Mouse (Mus musculus): ENCODE results near the gene Git1.

GRCm38 (mm10) chr11:77488771-77489581, 4.4 kb upstream of the Git1 start:
- TF ChIP-seq CTCF (conservative IDR thresholded peaks at IDR 0.05; ENCODE audit: insufficient read depth, insufficient read length, low read depth, low read length) (no peak), POLR2A (IDR thresholded peaks at IDR 0.05; ENCODE audit: low read depth, low read length) (no peak)
